8 mouse cellular contexts compared by ENCODE assay signal in the genomic region with DNA sequence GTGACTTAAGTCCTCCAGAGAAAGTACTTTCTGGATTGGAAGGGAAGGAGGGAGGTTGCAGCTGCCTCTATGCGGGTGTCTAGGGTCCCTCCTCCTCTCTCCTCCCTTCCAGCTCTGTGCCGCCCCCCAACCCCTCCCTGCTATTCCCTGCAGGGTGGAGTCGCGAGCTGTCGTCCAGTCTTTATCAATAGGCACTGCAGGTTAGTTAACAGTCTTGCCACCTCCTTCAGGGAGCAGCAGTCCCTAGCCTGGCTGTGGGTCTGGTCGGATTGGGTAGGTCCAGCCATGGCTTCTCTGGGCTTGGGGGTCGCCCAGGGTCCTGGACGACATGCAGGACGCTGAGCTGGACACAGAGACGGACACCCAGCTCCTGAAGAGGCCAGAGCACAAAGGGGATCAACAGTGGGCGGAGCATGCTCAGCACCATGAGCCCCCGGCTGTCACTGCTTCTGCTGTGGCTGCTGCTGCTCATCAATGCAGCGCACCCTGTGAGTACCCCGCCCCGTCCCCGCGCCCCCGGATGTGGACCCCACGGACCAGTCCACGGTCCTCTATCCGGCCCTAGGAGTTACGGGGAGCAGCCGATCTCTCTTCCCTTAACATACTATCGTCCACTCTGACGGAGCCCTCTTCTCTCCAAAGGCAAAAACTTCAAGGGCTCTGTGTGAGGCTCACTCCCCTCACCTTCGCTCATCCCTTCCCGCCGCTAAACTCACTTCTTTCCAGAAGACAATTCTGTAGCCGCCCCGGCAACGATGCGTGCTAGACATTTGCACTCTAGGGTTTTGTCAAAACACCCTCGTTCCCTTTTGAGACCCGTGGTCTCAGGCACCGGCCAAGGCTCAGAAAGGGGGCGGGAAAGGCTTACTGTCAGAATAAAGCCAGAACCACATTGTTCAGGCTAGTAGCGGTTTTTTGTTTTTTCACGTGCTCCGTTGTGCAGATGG. TPM values are rescaled to one million over a fixed set of nuclear protein-coding genes. Genes with fewer than 3 reads are reported as not detected.
DNase-seq lines count a peak whose midpoint lies in the region; ATAC-seq and TF ChIP-seq lines count a peak whose summit lies in the region.

A gene (plus strand): TSS at position 51 of the 947 bp plus-strand sequence.

- 0 out of 2 replicates have a peak, but pooled peaks cover 20% of the 10 kb centered on the region for H3K27me3 ChIP-seq in heart, postnatal 0 days (ENCODE audit: control insufficient read depth, insufficient read depth, low read length)
- peaks cover 30% of the 10 kb centered on the region for H3K27me3 ChIP-seq in hindbrain, embryonic 13.5 days
- H3K27me3 ChIP-seq in midbrain, embryonic 14.5 days (ENCODE audit: control insufficient read depth, insufficient read depth, low read length) = peaks cover 6% of the 10 kb centered on the region; the same call in 1 of the 2 replicates

- no peak for DNase-seq in heart, postnatal 0 days (ENCODE audit: low spot score)
- no peak for DNase-seq in heart, postnatal 36 days
- DNase-seq in brain, embryonic 14.5 days (ENCODE audit: low read depth) = peak; percentile 67
- peak; percentile 63 for DNase-seq in midbrain, embryonic 14.5 days
- DNase-seq in left cerebral cortex, adult 9 months (ENCODE audit: low spot score in 2 of 2) = no peak
- no peak for DNase-seq in spleen, postnatal 36 days (ENCODE audit: low spot score in 2 of 2)

- peak within 1 kb of the TSS; percentile 42 for H3K4me3 ChIP-seq in heart, postnatal 0 days (ENCODE audit: low read depth, low read length)
- H3K4me3 ChIP-seq in hindbrain, embryonic 13.5 days = peak within 1 kb of the TSS; percentile 46
- H3K4me3 ChIP-seq in midbrain, embryonic 14.5 days (replicated peaks; ENCODE audit: low read depth, low read length) = peak within 1 kb of the TSS; percentile 42

- WGBS in heart, postnatal 0 days = 3% methylated on average over 39 of the region's 39 CpGs
- WGBS in hindbrain, embryonic 13.5 days = under 1% methylated on average over 39 of the region's 39 CpGs
- WGBS in midbrain, embryonic 14.5 days = under 1% methylated on average over 39 of the region's 39 CpGs

- no peaks in the 10 kb centered on the region for H3K9me3 ChIP-seq in heart, postnatal 0 days (replicated peaks; ENCODE audit: control insufficient read depth, low read length)
- H3K9me3 ChIP-seq in hindbrain, embryonic 13.5 days = no peaks in the 10 kb centered on the region
- no peaks in the 10 kb centered on the region for H3K9me3 ChIP-seq in midbrain, embryonic 14.5 days (ENCODE audit: control insufficient read depth, low read length)

- H3K27ac ChIP-seq in heart, postnatal 0 days (ENCODE audit: low read depth) = no peak within 1 kb of the TSS
- no peak within 1 kb of the TSS for H3K27ac ChIP-seq in hindbrain, embryonic 13.5 days
- H3K27ac ChIP-seq in midbrain, embryonic 14.5 days (replicated peaks; ENCODE audit: low read depth, low read length) = no peak within 1 kb of the TSS

- no peak for TF ChIP-seq EP300 in heart, postnatal 0 days (IDR thresholded peaks at IDR 0.05; ENCODE audit: low read depth)

- 0 out of 2 replicates have a peak, but pooled peaks cover 4% of the 10 kb centered on the region for H3K4me1 ChIP-seq in heart, postnatal 0 days (ENCODE audit: control insufficient read depth, insufficient read depth)
- H3K4me1 ChIP-seq in hindbrain, embryonic 13.5 days (replicated peaks) = peaks cover 22% of the 10 kb centered on the region
- H3K4me1 ChIP-seq in midbrain, embryonic 14.5 days (ENCODE audit: control insufficient read depth, insufficient read depth, low read length) = peaks cover 9% of the 10 kb centered on the region

- no peak for ATAC-seq in heart, postnatal 0 days (ENCODE audit: insufficient read depth, low read depth)
- ATAC-seq in hindbrain, embryonic 13.5 days (ENCODE audit: low FRiP score) = peak; percentile 73
- peak; percentile 65 for ATAC-seq in midbrain, embryonic 14.5 days (ENCODE audit: low FRiP score, low TSS enrichment)
- no peak for ATAC-seq in monocyte, adult 5-6 weeks (replicated peaks; ENCODE audit: insufficient number of reproducible peaks, low FRiP score, low TSS enrichment, poor library complexity, severe bottlenecking)

- H3K36me3 ChIP-seq in heart, postnatal 0 days (replicated peaks; ENCODE audit: control insufficient read depth, insufficient read depth, low read length) = no peaks in the 10 kb centered on the region
- H3K36me3 ChIP-seq in hindbrain, embryonic 13.5 days = no peaks in the 10 kb centered on the region
- H3K36me3 ChIP-seq in midbrain, embryonic 14.5 days (ENCODE audit: control insufficient read depth, insufficient read depth, low read length) = no peaks in the 10 kb centered on the region

- TF ChIP-seq POLR2A in brain, embryonic 14.5 days (IDR thresholded peaks at IDR 0.05; ENCODE audit: borderline replicate concordance, extremely low read depth, insufficient read depth, insufficient read length, poor library complexity, severe bottlenecking) = no peak

- intact Hi-C loops in heart, postnatal 36 days (cut with DNase I) = no loop called here

- H3K4me2 ChIP-seq in heart, postnatal 0 days (ENCODE audit: low read depth, low read length) = peak within 1 kb of the TSS; percentile 64
- H3K4me2 ChIP-seq in hindbrain, embryonic 13.5 days = peak within 1 kb of the TSS; percentile 74
- peak within 1 kb of the TSS; percentile 78 for H3K4me2 ChIP-seq in midbrain, embryonic 14.5 days (ENCODE audit: low read length)

- H3K9ac ChIP-seq in heart, postnatal 0 days (replicated peaks; ENCODE audit: low read depth, low read length) = peak within 1 kb of the TSS; percentile 14; the same call in 1 of the 2 replicates
- peak within 1 kb of the TSS; percentile 64 for H3K9ac ChIP-seq in hindbrain, embryonic 13.5 days
- H3K9ac ChIP-seq in midbrain, embryonic 14.5 days (replicated peaks; ENCODE audit: low read length) = peak within 1 kb of the TSS; percentile 46

- no peak for TF ChIP-seq CTCF in heart, postnatal 0 days (IDR thresholded peaks at IDR 0.05; ENCODE audit: low read depth)
- no peak for TF ChIP-seq CTCF in brain, embryonic 14.5 days (IDR thresholded peaks at IDR 0.05; ENCODE audit: borderline replicate concordance, extremely low read depth, insufficient read depth, insufficient read length)

RNA-seq across cellular contexts. Expression of the gene that starts here (rescaled TPM):
- total RNA-seq in heart, postnatal 0 days (2014; rRNA removed; ENCODE audit: low replicate concordance) = not detected in 2 replicates
- not detected in 2 replicates for polyA plus RNA-seq in heart, postnatal 0 days (2015; fragmentation: Nextera tagmentation; extraction: Ambion mirVana)
- not detected for total RNA-seq in heart, postnatal 36 days (2021)
- 1.2 and 1.7 TPM in 2 replicates for polyA plus RNA-seq in brain, embryonic 14.5 days (2012; rRNA removed)
- 0.71 and 1.0 TPM in 2 replicates for polyA plus RNA-seq in hindbrain, embryonic 13.5 days (2015; fragmentation: Nextera tagmentation; extraction: Ambion mirVana)
- 0.38 and 0.53 TPM in 2 replicates for polyA plus RNA-seq in midbrain, embryonic 14.5 days (2014; fragmentation: Nextera tagmentation; extraction: Ambion mirVana)
- not detected in 3 replicates for total RNA-seq in monocyte, adult 5-6 weeks (2017)

Comparison
In these comparisons a context has a peak if more than half of its experiments do, and no peak if none do; other contexts are left out.
1. Peak in DNase-seq, ATAC-seq, H3K4me3 ChIP-seq, H3K9ac ChIP-seq and H3K4me2 ChIP-seq in midbrain, embryonic 14.5 days; RNA of the gene not detected or under 1 TPM.
2. H3K9ac ChIP-seq: peak in every context shown above with its lines; median percentile 64 in hindbrain, embryonic 13.5 days; 46 in midbrain, embryonic 14.5 days; 14 in heart, postnatal 0 days.